Mouse (Mus musculus) adrenal gland, postnatal 14 days (tissue): ENCODE data around the gene Ttc4. TPM values are rescaled to one million over a fixed set of nuclear protein-coding genes. Genes with fewer than 3 reads are reported as not detected.

Source experiments
- DNase-seq: peaks from one replicate; pipeline ENCODE4 v3.0.0; 2021; ENCODE audit warnings: mixed read lengths
- total RNA-seq: library from RNA; stranded (reverse); gene quantifications from 2 replicates; pipeline ENCODE4 v1.2.3, GENCODE M21; 2021

The Ttc4 gene
- total RNA-seq, 1 experiment from 2014 or later: 26.0 TPM

DNA sequence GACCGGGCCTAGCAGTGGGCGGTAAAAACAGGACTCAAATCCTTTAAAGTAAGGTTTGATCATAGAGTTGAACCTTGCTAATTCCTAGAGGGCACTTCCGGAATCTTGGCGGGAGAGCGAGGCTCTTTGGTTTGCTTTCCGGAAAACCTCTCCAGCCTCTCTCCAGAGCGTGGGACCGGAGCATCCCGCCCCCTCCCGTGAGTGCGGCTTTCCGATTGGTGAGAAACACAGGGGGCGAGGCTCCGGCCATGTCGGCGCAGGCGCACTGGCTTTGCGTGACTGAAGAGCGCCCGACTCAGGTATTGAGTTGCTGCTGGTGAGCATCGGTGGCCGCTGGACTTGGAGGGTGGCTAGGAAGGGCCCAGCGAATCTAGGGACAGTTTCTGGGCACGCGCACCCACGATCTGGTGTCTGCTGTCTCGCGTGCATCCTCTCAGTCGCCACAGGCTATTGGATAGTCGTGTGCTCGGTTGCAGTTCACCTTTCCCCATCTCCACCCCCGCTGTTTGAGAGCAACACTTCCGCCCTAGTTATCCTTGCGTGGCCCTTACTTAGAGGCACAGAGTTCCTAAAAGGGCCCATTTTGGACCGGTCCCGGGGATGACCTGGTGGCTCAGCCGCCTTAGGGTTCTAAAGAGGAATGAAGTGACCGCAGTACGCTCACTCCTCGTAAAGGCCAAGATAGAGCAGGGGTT lies 27.8 kb downstream of the Ttc4 start, which contains the start of gene Pars2:
Pars2 (plus strand) TSS at position 237 of the 695 bp plus-strand sequence.
- peak; percentile 99 for DNase-seq

DNA sequence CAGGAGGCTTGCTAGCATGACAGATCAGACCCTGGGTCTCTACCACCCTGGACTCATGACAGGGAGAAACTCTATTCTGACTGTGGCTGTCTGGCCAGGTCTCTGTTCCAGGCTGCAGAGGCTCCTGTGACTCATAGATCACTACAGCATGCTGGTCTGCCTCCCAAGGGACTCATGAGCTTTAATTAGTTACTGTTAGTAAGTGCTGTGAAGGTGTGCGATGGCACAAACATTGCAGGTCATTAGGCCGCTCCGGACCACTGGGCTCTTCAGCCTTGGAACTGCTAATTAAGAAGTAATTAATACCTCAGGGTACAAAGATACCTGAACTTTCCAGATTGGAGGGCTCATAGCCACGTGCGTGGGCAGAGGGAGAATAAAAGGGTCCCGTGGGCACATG lies 31.6 kb downstream of the Ttc4 start:
- no peak for DNase-seq

DNA sequence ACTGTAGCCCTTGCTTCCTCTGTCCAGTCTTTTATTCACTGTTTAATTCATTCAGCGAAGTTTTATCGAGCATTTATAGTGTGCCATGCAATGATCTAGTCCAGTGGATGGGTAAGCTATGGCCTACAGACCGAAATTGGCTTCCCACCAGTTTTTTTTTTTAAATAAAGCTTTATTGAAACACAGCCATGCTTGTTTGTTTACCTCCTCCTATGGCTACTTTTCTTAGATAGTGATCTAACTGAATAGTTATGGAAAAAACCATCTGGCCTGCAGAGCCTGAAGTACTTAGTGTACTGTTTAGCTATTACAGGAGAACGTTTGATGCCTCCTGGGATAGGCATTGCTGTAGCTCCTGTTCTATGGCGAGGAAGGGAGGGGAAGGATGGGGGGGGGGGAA lies 32.9 kb downstream of the Ttc4 start:
- DNase-seq: no peak

- no peak for DNase-seq
Measured at GRCm38 (mm10) chr4:106644218-106644610, 34.5 kb downstream of the Ttc4 start.

GRCm38 (mm10) chr4:106643483-106644217 lies 35.1 kb downstream of the Ttc4 start:
- DNase-seq: no peak

GRCm38 (mm10) chr4:106634086-106634479 lies 44.7 kb downstream of the Ttc4 start:
- no peak for DNase-seq

- DNase-seq: peak; percentile 14
Measured at GRCm38 (mm10) chr4:106633281-106634085, 45.3 kb downstream of the Ttc4 start.

DNA sequence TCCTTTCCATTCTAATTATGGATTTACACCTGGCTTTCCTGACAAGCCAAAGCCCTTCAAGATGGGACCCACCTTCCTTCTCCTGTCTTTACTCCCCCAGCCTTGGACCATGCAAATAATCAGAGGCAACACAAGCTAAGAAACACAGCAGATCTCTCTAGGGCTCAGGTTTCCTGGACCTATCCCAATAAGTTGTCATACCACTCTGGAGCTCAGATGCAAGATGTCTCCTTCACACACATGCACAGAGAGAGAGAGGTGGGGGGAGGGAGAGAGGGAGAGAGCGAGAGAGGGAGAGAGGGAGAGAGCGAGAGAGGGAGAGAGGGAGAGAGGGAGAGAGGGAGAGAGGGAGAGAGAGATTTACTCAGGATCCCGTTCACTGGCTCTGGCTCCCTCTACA lies 46.4 kb downstream of the Ttc4 start:
- no peak for DNase-seq

- DNase-seq: peak; percentile 59
Measured at GRCm38 (mm10) chr4:106630333-106631220, 48.2 kb downstream of the Ttc4 start.

DNA sequence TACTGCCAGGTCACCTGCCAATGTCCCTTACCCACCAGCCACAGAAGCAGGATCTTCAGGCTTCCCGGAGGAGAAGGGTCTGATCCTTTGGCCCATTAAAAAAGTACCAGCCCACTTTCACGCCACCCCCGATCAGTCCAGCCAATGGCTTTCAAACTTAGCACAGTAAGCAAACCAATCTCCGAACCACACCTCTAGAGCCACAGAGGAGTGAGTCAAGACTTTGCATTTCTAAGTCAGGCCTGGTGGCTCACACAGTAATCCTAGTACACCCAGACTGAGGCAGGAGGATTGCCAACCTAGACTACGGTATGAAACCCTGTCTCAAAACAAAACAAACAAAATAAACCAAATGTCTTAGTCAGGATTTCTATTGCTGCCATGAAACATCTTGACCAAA lies 49.4 kb downstream of the Ttc4 start:
- no peak for DNase-seq

DNA sequence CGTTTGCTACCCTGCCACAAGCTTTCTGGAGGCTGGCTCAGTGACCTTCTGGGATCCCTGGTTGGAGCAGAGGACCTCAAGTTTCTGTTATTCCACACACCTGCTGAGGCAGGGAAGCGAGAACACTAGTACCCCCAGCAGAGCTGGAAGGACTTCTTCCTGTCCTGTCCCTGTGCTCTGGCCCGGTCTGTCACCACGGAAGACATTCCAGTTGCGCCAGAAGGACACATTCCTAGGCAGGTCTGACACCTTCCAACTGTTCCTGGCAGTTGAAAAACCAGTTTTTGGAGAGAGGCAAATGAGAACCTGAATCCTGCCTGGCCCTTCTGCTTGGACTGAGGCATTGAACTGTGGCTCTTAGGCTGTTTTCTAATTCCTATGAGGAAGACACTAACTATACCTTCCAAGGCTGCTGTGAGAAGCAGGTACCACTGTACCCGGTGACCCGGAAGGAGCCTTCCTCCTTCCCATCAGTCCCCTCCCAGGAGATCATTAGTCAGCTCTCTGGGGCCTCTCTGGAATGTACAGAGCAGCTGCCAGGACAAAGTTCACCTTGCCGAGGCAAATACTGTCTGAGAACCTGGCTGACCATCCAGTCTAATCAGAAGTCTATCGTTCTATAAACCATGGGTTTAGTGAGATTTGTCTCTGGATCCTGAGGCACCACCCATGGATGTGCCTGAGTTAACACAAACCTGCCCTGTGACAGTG lies 49.9 kb downstream of the Ttc4 start:
- peak; percentile 14 for DNase-seq

DNA sequence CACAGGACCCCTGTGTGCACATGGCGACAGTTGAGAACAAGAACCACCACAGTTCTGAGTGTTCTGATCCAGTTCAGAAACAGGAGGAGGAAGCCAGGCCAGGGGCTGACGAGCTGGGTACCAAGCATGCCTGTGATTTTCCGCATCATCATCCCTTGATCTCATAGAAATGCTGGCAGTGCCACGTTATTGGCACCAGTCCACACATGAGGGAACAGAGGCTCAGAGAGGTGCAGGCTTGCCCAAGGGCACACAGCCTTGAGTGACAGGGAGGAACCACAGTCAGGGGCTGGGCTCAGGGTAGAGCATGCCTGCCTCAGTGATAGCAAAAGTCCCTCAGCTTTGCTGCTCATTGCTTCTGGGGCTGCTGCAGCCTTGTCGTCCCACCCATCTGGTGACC lies 50.9 kb downstream of the Ttc4 start:
- peak; percentile 59 for DNase-seq

- no peak for DNase-seq
Measured at GRCm38 (mm10) chr4:106624271-106624670, 54.5 kb downstream of the Ttc4 start.

- no peak for DNase-seq
Measured at GRCm38 (mm10) chr4:106622712-106623111, 56.0 kb downstream of the Ttc4 start.

- peak; percentile 49 for DNase-seq
Measured at GRCm38 (mm10) chr4:106622030-106622493, 56.7 kb downstream of the Ttc4 start, which contains the start of gene Ttc22. Ttc22 (plus strand) TSS chr4:106622432.

- DNase-seq: no peak
Measured at GRCm38 (mm10) chr4:106621428-106621827, 57.3 kb downstream of the Ttc4 start.

DNA sequence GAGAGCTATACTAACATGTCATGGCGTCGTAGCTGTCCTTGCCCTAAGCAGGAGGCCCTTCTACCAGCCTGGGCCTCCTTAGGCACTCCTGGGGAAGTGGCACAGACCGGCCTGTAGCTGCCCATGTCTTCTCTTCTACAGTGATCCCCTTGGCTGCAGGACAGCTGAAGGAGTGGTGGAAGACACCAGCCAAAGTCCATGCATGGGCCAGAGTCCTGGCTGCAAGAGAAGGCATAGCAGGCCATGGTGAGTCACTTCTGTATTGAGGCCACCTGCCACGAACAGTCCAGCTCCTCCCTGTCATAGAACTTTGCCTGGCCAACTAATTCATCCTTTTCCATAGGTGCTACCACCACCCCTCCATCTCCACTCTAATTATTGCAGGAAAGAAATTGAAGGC lies 59.8 kb downstream of the Ttc4 start:
- no peak for DNase-seq

GRCm38 (mm10) chr4:106617056-106617455 lies 61.7 kb downstream of the Ttc4 start, which contains the start of gene Lexm:
Lexm (minus strand) TSS chr4:106617241.
- DNase-seq: peak; percentile 53

- no peak for DNase-seq
Measured at GRCm38 (mm10) chr4:106615637-106616036, 63.1 kb downstream of the Ttc4 start.

DNA sequence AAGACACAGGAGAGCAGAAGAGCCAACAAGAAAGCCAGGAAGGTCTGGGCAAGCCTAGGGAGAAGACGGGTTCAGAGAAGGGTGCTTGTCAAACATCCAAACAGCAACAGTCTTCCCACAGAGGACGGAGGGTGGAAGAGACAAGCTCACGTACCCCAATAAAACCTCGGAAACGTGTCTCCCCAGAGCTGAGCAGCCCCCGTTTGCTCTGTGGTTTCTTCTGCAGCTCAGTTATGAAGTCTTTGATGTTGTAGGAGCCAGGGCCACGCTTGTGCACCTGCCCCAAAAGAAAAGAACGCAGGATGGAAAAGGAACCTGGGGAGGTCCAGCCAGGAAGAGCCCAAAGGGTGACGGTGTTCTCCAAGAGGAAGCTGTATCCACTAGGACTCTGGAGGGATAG lies 63.9 kb downstream of the Ttc4 start:
- no peak for DNase-seq
